Mouse (Mus musculus) frontal cortex, adult 2 months (tissue): ENCODE measurements at regions not wholly inside any gene's neighbourhood (a gene's known extent, or its start where the extent isn't known, plus 50 kb on each side); places are given as distances from the start of the nearest gene placed in this dataset.

Source experiments
- DNase-seq, 2 experiments: peaks; one replicate each; pipeline ENCODE4 v3.0.0; 2022; ENCODE audit warnings: low spot score in 1 of 2; ENCODE audit errors: extremely low spot score in 1 of 2

DNA sequence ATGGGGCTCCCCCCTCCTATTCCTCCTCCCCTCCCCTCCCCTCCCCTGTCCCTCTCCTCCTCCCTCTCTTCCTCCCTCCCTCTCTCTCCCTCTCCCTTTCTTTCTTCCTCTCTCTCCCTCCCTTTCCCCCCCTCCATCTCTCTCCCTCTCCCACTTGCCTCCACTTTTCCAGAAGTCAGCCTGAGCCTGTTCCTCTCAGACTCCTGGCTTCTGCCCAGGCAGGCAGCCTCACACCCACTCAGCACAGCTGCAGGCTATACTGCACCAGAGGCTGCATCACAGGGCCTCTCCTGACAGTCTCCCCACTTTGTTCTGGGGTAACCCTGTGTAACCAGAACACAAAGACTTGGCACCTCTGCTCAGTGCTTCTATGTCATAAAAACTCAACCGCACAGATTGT lies 346.3 kb downstream of the Agtpbp1 start:
- DNase-seq: peak; percentile 72 to 80

DNA sequence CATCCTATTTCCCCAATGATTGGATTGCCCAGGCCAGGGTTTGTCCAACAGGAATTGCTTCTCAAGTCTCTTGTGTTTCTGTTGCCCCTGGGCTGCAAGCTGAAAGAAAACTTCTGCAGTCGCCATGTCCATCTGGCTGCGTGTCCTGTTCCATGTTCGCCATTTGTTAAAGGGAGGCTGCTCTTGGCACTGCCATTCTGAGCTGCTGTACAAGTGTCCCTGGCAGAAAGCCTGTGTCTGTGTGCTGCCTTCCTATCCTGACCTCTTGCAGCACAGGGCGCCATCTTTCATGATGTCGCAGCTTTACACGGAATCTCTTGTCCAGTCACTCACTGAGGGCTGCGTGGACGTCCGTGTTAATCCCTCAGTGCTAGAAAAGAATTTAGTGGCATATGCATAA lies 349.2 kb downstream of the Agtpbp1 start:
- no peak for DNase-seq

DNA sequence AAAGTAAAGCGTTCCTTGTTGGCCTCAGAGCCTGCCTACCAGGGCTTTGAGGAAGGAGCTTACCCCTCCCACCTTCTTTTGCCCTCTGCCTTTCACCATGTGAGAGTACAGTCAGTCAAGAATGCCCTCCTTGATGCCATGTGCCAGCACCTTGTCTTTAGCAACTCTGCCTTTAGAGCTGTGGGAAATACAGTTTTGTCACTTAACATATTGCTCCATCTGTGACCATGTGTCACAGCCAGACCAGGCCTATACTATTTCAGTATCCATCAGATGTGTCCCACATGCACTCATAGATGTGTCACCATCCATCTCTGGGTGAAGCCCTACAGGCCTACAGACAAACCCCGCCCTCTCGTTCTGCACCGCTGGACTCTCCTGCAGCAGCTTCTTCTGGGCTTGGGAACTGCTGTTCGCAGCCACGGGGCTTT lies 355.9 kb downstream of the Agtpbp1 start:
- no peak for DNase-seq

DNA sequence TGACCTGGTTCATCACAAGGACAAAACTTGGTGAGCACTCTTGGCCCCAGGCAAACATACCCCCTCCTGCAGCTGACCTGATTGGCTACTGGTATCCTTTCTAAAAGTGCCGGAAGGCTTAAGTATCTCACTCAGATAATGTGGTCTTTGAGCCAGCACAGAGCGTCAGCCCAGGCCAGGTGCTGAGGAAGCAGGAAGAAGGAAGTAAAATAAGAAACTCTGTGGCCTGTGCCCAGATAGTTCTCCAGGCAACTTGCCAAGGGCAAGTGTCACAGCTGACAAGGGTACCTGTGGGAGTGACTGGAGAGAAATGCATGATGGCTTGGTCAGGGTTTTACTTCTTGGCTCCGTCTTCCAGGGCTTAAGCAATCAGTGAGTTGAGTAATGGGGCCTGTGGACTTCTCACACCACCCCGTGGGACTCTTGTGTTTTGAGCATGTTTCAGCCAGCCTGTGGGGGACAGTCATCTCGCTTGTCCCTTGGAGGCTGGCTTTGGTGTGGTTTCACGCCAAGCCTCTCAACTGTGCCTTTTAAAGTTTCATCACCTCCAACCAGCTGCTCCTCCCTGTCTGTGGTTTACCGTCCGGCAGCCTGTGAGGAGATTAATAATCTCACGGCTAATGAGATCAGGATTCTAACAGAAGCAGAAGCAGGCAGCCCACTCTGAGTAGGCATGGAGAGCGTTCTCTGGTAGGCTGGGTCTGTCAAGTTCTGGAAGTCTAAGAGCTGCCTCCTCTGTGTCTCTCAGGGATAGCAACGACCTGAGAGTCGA lies 356.8 kb downstream of the Agtpbp1 start:
- no peak for DNase-seq

DNA sequence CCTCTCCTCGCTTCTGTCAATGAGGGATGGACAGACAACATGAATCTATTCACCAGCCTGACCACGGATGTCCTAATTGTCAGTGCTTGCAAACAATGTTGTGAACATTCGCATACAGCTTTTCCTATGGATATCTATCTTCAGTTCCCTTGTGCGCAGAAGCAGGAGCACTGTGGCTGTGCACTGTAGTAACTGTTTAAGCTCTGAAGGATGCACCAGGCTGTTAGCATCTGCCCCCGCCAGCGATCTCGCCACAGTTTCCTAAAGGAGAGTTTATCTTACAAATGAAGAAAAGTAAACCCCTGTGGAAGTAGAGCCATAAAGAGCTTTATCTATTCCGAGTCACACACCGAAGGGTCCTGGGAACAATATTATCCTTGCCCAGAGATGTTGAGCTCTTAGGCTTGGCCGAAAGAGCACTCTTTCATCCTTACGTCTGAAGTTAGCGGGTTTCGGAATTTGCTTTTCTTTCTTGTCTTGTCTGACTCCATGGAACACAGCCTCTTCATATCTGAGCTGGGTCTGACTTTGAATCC lies 357.4 kb downstream of the Agtpbp1 start:
- no peak for DNase-seq

DNA sequence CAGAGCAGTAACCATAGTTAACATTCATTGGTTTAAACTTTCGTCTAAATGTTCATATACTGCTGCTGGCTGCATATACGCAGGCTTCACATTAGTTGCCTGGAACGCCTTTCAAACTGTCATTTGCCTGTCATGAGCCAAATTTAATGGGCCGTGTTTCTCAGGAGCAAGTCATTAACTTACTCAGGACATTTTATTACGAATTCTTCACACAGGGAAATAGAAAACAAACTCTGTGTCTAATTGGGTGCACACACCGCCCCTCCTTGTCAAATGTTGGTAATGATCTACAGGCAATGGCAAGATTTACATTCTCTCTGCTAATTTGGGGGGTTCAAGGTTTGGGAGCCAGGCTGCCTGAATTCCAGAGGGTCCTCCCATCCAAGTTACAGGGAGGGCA lies 364.4 kb downstream of the Agtpbp1 start:
- no peak for DNase-seq

DNA sequence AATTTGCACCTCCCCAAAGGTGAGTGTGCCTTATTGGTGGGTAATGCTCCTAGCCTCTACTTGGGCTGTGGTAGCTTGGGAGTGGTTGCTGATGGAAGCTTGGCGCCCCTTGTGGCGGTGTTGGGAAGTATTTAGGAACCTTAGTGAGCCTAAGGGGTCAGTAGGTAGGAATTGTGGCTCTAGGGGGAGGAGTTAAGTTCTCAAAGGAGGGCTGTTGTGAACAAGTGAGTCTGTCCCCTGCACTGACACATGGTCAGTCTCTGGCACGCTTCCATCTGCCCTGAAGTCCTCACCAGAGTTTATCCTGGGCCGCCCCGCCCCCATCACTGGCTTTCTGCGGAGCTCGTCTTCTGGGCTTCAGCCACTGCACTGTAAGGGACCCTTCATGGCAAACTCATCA lies 364.9 kb downstream of the Agtpbp1 start:
- peak in 1 of 2 experiments; percentile 47 for DNase-seq

DNA sequence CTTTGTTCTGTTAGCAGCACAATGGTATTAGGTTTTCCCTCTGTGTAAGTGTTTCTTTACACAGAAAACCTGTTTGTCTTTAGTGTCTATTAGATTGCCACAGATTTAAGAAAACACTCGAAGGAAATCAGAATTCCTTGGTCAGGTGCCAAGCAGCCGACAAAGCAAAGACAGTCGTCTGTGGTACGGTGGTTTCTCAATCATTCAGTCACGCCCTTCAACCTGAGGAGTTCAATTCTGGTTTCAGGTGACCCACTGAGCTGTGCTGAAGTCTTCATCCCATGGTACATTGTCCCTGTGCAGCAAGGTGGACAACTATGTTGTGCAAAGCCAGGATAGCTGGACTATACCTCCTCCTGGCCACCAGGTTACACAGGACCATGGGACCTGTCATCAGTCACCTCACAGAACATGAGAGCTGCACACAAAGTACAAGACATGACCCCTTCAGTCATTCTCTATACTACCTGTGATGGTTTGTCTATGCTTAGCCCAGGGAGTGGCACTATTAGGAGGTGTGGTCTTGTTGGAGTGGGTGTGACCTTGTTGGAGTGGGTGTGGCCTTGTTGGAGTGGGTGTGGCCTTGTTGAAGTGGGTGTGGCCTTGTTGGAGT lies 368.2 kb downstream of the Agtpbp1 start:
- no peak for DNase-seq

DNA sequence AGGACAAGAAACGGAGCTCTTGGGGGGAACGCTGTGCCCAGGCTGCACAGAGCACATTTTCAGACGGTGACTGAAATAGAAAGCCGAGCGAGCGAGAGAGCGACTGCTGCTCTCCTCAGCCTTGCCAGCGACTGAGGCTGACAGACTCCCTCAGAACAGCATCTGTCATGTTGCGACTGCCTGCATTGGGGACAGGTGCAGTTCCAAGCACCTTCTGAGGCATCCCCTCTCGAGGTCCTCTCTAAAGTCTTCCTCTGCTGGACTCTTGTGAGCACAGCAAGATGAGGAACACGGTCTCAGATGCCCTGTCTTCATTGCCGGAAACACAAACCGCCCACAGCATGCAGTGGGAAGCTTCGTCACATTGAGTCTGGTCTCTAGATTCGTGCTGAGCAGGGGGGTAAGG lies 372.7 kb downstream of the Agtpbp1 start:
- peak; percentile 72 to 81 for DNase-seq

DNA sequence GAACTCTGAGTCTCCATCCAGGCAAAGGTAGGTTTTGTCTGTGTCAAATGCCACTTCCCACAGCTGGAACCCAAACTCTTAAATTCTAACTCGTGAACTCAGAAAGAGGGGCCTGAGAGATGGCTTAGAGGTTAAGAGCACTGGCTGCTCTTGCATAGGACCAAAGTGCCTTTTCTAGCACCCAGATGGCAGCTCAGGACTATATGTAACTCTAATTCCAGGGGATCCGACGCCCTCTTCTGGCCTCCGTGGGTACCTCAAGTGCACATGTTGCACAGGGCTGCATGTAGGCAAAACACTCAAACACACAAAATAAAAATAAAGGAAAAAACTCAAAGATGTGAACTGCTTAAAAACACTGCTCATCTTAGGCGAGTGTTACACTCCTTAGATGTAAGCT lies 374.2 kb downstream of the Agtpbp1 start:
- DNase-seq: no peak

DNA sequence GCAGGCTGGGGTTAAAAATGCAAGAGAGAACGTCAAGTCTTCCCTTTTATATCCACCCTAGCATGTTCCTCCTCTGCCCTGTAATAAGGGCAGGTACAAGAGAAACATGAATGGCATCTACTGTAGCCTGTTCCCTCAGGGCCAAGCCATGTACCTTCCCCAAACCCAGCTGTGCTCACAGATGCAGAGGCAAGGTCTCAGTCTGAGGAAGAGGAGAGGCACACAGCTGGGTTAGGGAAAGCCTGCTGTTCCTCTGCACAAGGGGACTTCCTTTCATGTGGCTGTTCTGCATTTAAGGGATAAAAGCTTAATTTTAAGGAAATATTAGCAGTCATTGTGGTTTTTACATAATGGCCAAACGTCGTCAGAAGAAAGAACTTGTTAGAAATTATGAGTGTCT lies 378.8 kb downstream of the Agtpbp1 start:
- DNase-seq: no peak

DNA sequence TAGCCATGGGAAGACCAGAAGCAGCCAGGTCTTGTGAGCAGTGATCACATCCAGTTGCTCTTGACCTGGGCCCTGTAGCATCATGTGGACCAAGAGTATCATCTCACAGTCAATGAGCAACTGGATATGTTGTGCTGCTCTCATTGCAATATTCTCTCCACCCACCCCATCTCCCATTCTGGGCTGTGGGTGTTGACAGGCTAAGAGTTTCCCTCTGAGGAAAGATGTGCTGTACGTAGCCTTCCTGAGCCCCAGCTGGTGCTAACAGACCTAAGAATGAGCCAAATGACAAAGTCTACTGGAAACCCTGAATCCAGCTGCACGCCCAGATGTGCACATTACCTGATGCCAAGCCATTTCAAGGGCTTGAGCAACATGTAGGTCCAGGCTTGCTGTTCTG lies 380.5 kb downstream of the Agtpbp1 start:
- peak in 1 of 2 experiments; percentile 44 for DNase-seq

DNA sequence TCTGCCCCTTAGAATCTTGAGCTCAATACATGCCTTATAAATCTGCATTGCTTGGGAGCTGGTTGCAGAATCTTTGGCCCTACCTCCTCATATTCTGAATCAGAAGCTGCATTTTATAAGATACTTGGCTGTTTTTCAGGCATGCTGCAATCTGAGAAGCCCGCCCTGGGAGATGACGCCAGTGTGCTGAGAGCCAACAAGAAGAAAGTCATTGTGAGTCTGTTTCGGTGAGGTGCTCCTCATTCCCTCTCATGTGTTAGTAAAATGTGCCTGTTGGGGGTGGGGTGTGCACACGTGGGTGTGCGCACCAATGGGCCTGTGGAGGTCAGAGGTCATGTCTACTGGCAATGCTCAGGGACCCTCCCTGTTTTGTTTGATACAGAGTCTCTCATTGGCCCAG lies 388.7 kb downstream of the Agtpbp1 start:
- no peak for DNase-seq

DNA sequence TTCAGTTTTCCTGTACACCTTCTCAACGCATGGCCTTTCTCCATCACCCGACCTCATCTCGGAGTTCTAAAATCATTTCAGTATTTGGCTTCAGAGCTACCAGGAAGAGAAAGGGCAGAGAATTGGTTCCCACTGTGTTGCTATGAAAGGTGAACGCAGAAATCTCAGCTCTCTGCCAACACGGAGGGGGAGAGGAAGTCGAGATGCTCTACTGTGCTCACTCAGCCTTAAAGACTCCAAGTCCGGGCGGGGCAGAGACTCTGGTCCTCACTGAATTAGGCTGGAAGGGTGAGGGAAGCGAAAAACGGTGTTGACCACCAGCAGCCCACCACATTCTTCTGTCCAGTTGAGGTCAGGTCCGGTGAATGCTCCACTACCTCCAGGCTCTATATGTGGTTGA lies 382.1 kb downstream of the Ntrk2 start:
- no peak for DNase-seq
